Mouse (Mus musculus): ENCODE data around the gene March11.

March11 gene

GRCm38 (mm10) chr15:26308629-26309230 lies at the start of gene March11:
Gene March11, plus strand, starts transcription at chr15:26309048.
- peak; percentile 81 for DNase-seq

- no peak for DNase-seq
Measured at GRCm38 (mm10) chr15:26262336-26262735, 46.5 kb upstream of the March11 start.

GRCm38 (mm10) chr15:26269596-26269995 lies 39.3 kb upstream of the March11 start:
- DNase-seq, result no peak

GRCm38 (mm10) chr15:26276035-26276511 lies 32.8 kb upstream of the March11 start:
- no peak for DNase-seq

- no peak for DNase-seq
Measured at GRCm38 (mm10) chr15:26276608-26277007, 32.2 kb upstream of the March11 start.

GRCm38 (mm10) chr15:26291871-26292270 lies 17.0 kb upstream of the March11 start:
- DNase-seq, result no peak

GRCm38 (mm10) chr15:26292811-26293210 lies 16.0 kb upstream of the March11 start:
- no peak for DNase-seq

GRCm38 (mm10) chr15:26293215-26293614 lies 15.6 kb upstream of the March11 start:
- no peak for DNase-seq

- no peak for DNase-seq
Measured at GRCm38 (mm10) chr15:26298668-26299067, 10.2 kb upstream of the March11 start.

GRCm38 (mm10) chr15:26309291-26309931 lies 563 bp downstream of the March11 start:
- peak; percentile 46 for DNase-seq

GRCm38 (mm10) chr15:26319866-26320265 lies 11.0 kb downstream of the March11 start:
- DNase-seq, result no peak

- no peak for DNase-seq
Measured at GRCm38 (mm10) chr15:26320402-26320801, 11.6 kb downstream of the March11 start.

GRCm38 (mm10) chr15:26322804-26323203 lies 14.0 kb downstream of the March11 start:
- no peak for DNase-seq

- no peak for DNase-seq
Measured at GRCm38 (mm10) chr15:26327157-26327556, 18.3 kb downstream of the March11 start.

GRCm38 (mm10) chr15:26335791-26336190 lies 26.9 kb downstream of the March11 start:
- DNase-seq, result no peak

- no peak for DNase-seq
Measured at GRCm38 (mm10) chr15:26337775-26338174, 28.9 kb downstream of the March11 start.

- DNase-seq, result no peak
Measured at GRCm38 (mm10) chr15:26338343-26338742, 29.5 kb downstream of the March11 start.

- DNase-seq, result no peak
Measured at GRCm38 (mm10) chr15:26340490-26340889, 31.6 kb downstream of the March11 start.

- DNase-seq, result no peak
Measured at GRCm38 (mm10) chr15:26340966-26341365, 32.1 kb downstream of the March11 start.

GRCm38 (mm10) chr15:26344329-26344728 lies 35.5 kb downstream of the March11 start:
- peak; percentile 25 for DNase-seq

- DNase-seq, result no peak
Measured at GRCm38 (mm10) chr15:26353656-26354055, 44.8 kb downstream of the March11 start.

GRCm38 (mm10) chr15:26365344-26365743 lies 56.5 kb downstream of the March11 start:
- peak; percentile 22 for DNase-seq

GRCm38 (mm10) chr15:26366511-26366910 lies 57.7 kb downstream of the March11 start:
- no peak for DNase-seq

- no peak for DNase-seq
Measured at GRCm38 (mm10) chr15:26373759-26374158, 64.9 kb downstream of the March11 start.

GRCm38 (mm10) chr15:26374232-26374631 lies 65.4 kb downstream of the March11 start:
- DNase-seq, result no peak

Measured in right cerebral cortex, postnatal 14 days (tissue).